Mouse (Mus musculus) C2C12 (cell line): ENCODE data around the gene Tnip1. TPM values are rescaled to one million over a fixed set of nuclear protein-coding genes. Genes with fewer than 3 reads are reported as not detected.

ENCODE experiments used
- H3K27me3 ChIP-seq: one replicate; pipeline ENCODE4 v1.6.1; 2011; ENCODE audit not compliant: control insufficient read depth, insufficient read depth, insufficient read length
- H3K36me3 ChIP-seq: one replicate; pipeline ENCODE4 v1.6.1; 2011; ENCODE audit not compliant: control insufficient read depth, insufficient read depth
- H3K4me3 ChIP-seq: one replicate; pipeline ENCODE4 v1.5.1; 2011; ENCODE audit warnings: mild to moderate bottlenecking, control low read depth; ENCODE audit not compliant: poor library complexity, insufficient read depth, severe bottlenecking
- H3K79me2 ChIP-seq: one replicate; pipeline ENCODE4 v1.6.1; 2011; ENCODE audit not compliant: control insufficient read depth, insufficient read depth
- H3K79me3 ChIP-seq: one replicate; pipeline ENCODE4 v1.6.1; 2011; ENCODE audit warnings: low read depth, control low read depth
- H3ac ChIP-seq: one replicate; pipeline ENCODE3; 2011; ENCODE audit warnings: low read depth; ENCODE audit not compliant: control insufficient read depth, insufficient read length
- CEBPB ChIP-seq: IDR thresholded peaks from one replicate; pipeline ENCODE4 v1.6.1; 2011; ENCODE audit warnings: low read depth, mild to moderate bottlenecking, control low read depth, moderate library complexity
- CTCF ChIP-seq: IDR thresholded peaks from one replicate; pipeline ENCODE4 v1.5.1; 2011; ENCODE audit not compliant: control insufficient read depth, insufficient read depth, insufficient read length
- FOSL1 ChIP-seq: IDR thresholded peaks from one replicate; pipeline ENCODE4 v1.8.0; 2011; ENCODE audit warnings: mild to moderate bottlenecking, low read length; ENCODE audit not compliant: poor library complexity, insufficient read depth, severe bottlenecking
- MAX ChIP-seq: IDR thresholded peaks from one replicate; pipeline ENCODE4 v1.6.1; 2011; ENCODE audit warnings: mild to moderate bottlenecking, control low read depth
- MYOD1 ChIP-seq: IDR thresholded peaks from one replicate; pipeline ENCODE4 v1.6.1; 2011; ENCODE audit warnings: low read depth; ENCODE audit not compliant: control insufficient read depth, insufficient read length
- MYOG ChIP-seq: IDR thresholded peaks from one replicate; pipeline ENCODE4 v1.6.1; 2011; ENCODE audit not compliant: control insufficient read depth, insufficient read length; ENCODE audit errors: extremely low read depth
- USF1 ChIP-seq: IDR thresholded peaks from one replicate; pipeline ENCODE4 v1.6.1; 2011; ENCODE audit warnings: low read depth, mild to moderate bottlenecking, control low read depth, moderate library complexity
- polyA plus RNA-seq: library from polyadenylated mRNA; unstranded; fragments of >200 nt; fragmentation: generic; extraction: Trizol; gene quantifications from one replicate; pipeline ENCODE4 v1.2.1, GENCODE M21; 2012; ENCODE audit warnings: missing spikeins

The Tnip1 gene
- polyA plus RNA-seq, 1 experiment, result 18.8 TPM

DNA sequence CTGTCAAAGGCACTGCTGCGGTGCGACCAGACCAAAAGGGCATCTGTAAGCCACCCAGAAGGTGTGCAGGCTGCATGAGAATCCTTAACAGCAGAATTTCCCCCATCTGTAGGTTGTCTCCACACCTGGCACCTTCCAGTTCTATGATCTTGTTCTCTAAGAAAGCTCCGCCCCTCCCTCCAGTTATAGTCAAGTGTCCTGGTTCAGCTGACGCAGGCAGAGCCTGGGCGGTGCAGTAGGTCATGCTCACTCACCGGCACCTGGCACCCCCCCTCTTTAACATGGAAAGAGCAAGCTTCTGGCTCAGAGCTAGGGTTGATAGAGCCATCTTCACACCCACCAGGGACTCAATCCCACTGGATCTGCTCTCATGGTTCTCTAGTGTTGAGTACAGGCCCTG is 33.4 kb downstream of the Tnip1 start:
- Histone ChIP-seq H3K79me2 (no peaks in the 10 kb centered on the region), H3K4me3 (no peak overlapping the region), H3K27me3 (no peaks in the 10 kb centered on the region), H3ac (no peak overlapping the region), H3K36me3 (peaks cover 51% of the 10 kb centered on the region), H3K79me3 (no peaks in the 10 kb centered on the region)
- no peak for TF ChIP-seq CTCF

DNA sequence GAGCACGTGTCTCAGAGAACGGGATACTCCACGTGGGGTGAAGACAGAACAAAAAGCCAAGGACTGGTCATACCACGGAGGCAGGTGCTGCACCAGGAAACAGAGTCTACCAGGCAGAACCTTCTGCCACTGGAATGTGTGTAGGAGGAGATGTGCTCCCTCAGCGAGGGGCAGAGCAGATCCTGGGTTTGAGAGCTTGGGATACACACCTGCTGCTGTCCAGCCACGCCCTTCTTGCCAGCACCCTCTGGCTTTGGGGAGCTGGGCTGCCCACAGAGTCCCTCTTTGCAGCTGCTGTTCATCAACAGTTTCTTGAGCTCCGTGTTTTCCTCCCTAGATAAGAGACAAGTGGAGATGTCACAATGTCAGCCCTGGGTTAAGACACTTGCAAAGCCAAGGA is 33.8 kb downstream of the Tnip1 start:
- no peaks in the 10 kb centered on the region for H3K27me3 ChIP-seq
- peaks cover 55% of the 10 kb centered on the region for H3K36me3 ChIP-seq
- H3K79me2 ChIP-seq, result no peaks in the 10 kb centered on the region
- H3K79me3 ChIP-seq, result no peaks in the 10 kb centered on the region
- TF ChIP-seq MYOG, result no peak
- no peak overlapping the region for H3ac ChIP-seq
- no peak overlapping the region for H3K4me3 ChIP-seq

DNA sequence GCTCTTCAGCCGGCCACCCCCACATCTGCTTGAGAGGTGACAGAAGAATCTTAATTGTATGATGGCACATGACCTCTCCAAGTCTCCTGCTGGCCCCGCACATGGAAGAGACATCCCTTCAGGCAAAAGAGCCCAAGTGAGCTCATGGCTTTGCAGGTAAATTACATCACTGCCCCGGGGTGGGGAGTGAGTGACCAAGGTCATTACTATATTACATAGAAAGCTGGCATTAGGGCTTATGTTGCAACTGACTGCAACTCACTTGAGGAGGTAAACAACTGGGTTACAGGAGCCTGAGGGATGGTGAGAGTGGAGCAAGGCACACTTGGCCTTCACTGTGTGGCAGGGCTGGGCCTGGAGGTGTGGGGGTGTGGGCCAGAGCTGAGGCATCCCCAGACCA is 34.5 kb downstream of the Tnip1 start:
- Histone ChIP-seq H3K4me3 (no peak overlapping the region), H3K79me3 (no peaks in the 10 kb centered on the region), H3K27me3 (no peaks in the 10 kb centered on the region), H3K79me2 (no peaks in the 10 kb centered on the region), H3K36me3 (peaks cover 56% of the 10 kb centered on the region), H3ac (no peak overlapping the region)
- TF ChIP-seq FOSL1 (no peak), CEBPB (no peak), MYOD1 (no peak), MYOG (no peak), USF1 (no peak), CTCF (no peak), MAX (no peak)

DNA sequence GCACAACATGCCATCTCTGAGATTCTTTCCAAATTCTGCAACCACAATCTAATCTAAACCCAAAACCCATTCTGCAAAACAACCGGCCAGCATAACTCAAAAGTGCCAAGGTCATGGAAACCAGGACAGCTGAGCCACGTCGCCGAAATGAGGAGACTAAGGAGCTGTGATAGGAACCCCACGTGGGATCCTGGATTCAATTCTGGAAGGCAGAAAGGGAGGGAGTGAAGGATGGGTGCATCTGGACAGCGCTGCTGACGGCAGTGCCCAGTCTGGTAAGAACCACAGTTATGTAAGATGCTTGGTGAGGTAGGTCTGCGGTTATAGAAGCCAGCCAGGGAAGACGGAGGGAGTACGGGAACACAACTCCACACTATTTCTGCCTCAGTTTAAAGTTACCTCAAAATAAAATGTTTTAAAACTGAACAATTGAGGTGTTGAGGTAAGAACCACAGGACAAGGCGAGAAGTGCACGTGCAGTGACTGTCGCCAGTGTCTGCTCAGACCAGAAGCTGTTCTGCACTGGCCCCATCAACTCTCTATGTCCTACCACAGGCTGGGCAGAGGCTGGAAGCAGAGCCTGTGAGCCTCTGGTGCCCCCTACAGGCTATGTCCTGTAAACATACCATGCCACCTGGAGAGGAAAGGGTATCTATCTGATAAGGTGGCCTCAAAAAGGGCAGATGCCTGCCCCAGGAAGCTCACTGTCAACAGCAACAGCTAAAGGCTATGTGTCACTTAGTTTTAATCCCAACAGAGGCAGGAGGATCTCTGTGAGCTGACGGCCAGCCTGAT is 35.2 kb downstream of the Tnip1 start:
- TF ChIP-seq MYOD1, result no peak
- TF ChIP-seq MYOG, result no peak
- TF ChIP-seq MAX, result no peak
- TF ChIP-seq CEBPB, result no peak
- peak; percentile 44 for TF ChIP-seq CTCF
- TF ChIP-seq FOSL1, result no peak
- TF ChIP-seq USF1, result no peak

DNA sequence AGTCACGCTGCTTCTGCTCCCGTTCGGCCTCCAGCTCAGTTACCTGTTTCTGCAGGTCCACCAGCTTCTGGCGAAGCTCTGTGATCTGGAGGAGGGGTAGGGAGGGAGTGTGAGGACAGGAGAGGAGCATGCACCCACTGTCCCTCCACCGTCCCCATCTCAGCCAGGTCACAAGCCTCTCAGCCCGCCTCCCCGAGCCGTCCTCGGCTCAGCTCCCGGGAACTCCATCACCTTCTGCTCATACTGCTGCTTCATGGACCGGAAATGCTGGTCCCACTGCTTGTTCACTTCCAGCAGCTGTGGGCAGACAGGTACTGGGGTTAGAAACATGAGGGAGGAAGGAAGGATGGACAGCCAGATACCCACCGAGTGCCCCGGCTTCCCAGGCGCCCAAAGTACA is 38.6 kb downstream of the Tnip1 start:
- Histone ChIP-seq H3K27me3 (no peaks in the 10 kb centered on the region), H3K36me3 (peaks cover 57% of the 10 kb centered on the region), H3ac (no peak overlapping the region), H3K4me3 (no peak overlapping the region), H3K79me2 (no peaks in the 10 kb centered on the region), H3K79me3 (no peaks in the 10 kb centered on the region)
- TF ChIP-seq FOSL1 (no peak), MAX (no peak), USF1 (no peak), CEBPB (no peak), CTCF (no peak), MYOD1 (no peak), MYOG (no peak)

More for the DNA sequence above, 35.2 kb downstream of the Tnip1 start:
- Histone ChIP-seq H3K27me3 (no peaks in the 10 kb centered on the region), H3K4me3 (no peak overlapping the region), H3K79me2 (no peaks in the 10 kb centered on the region), H3ac (no peak overlapping the region), H3K79me3 (no peaks in the 10 kb centered on the region), H3K36me3 (peaks cover 59% of the 10 kb centered on the region)

DNA sequence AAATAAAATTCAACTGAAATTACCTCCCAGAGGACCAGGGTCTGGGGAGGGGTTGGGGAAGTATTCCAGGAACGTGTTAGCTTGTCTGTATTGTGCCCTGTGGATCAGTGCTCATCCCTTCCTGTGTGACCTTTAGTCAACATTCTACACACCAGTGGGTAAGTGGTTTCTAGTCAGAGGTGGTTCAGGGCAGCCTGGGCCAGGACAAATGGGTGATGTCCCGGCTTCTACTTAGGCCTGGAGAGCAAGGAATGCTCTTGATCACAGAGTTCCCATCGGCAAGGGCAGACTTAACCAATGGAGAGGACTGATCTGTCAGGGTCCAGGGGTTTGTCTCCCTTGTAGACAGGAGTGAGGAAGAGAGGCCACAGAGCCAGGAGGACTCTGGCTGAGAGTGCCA is 40.2 kb downstream of the Tnip1 start:
- H3K4me3 ChIP-seq, result no peak overlapping the region
- H3K36me3 ChIP-seq, result peaks cover 59% of the 10 kb centered on the region
- H3K79me2 ChIP-seq, result no peaks in the 10 kb centered on the region
- no peaks in the 10 kb centered on the region for H3K27me3 ChIP-seq
- TF ChIP-seq CTCF (no peak), MYOD1 (no peak), FOSL1 (no peak), MYOG (no peak), CEBPB (no peak), USF1 (no peak), MAX (no peak)
- H3K79me3 ChIP-seq, result no peaks in the 10 kb centered on the region
- H3ac ChIP-seq, result no peak overlapping the region
